Mouse (Mus musculus) monocyte, adult 5-6 weeks (primary cell): ENCODE measurements around the gene 1700024G13Rik. TPM values are rescaled to one million over a fixed set of nuclear protein-coding genes. Genes with fewer than 3 reads are reported as not detected.
"Not testable (repeated sequence)": the region's sequence is repeated elsewhere in the genome, so short reads cannot be mapped to it uniquely, and the experiment has no call there.

Experiments
- ATAC-seq: fragments of 153-309, 156-312 bp; replicated peaks from 2 replicates; pipeline ENCODE4 v1.8.0; 2017; ENCODE audit warnings: mild to moderate bottlenecking; ENCODE audit not compliant: low TSS enrichment, insufficient number of reproducible peaks, severe bottlenecking, poor library complexity, low FRiP score
- total RNA-seq: library from RNA; stranded (forward); fragments of 200-1000, 200-491, 200-594 nt; gene quantifications from 3 replicates; pipeline ENCODE4 v1.2.3, GENCODE M21; 2017

Gene 1700024G13Rik
- not detected in 3 replicates for total RNA-seq

GRCm38 (mm10) chr14:32388196-32388595 lies at the start of gene 1700024G13Rik:
Gene 1700024G13Rik (minus strand): TSS chr14:32388391.
- ATAC-seq = no peak

- no peak for ATAC-seq
Measured at GRCm38 (mm10) chr14:32437352-32437793, 49.2 kb upstream of the 1700024G13Rik start.

- ATAC-seq = no peak
Measured at GRCm38 (mm10) chr14:32429030-32429602, 40.9 kb upstream of the 1700024G13Rik start.

DNA sequence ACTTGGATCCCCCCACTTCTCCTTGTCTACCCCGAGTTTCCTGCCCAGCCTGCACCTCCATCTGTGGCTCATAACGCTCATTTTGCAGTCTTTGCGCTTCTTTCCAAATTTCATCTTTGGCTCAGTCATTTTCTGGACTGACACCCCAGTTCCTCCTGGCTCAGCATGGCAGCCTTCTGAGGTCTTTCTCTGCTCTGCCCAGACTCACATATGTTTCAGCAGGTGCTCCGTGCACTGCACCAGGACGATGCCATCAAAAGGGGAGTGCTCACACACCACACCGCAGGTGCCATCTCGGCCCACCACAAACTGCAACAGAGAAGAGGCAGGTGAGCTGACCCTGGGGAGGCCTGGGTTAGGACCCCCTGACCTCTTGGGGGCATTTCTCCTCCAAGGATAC lies 35.8 kb upstream of the 1700024G13Rik start:
- ATAC-seq = no peak

- no peak for ATAC-seq
Measured at GRCm38 (mm10) chr14:32418747-32419146, 30.6 kb upstream of the 1700024G13Rik start.

- no peak for ATAC-seq
Measured at GRCm38 (mm10) chr14:32412075-32412474, 23.9 kb upstream of the 1700024G13Rik start.

DNA sequence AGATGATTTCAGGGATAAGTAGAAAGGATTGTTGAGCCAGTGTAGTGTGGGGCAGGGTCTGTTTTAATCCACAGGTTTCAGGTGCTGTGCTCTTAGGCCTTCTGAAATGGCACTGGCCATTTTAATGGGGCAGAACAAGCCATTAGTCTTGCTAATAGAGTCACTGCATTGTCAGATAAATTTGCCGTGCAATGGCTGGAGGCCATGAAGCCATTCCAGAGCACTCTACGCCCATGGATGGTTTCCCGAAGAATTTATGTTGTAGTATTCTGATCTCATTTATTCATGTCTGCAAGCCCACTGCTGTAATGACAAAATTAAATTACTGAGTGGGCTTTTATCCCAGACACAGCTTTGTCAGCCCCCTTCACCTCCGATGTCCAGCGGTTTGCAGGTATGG lies 21.9 kb upstream of the 1700024G13Rik start:
- ATAC-seq = no peak

GRCm38 (mm10) chr14:32405399-32405798 lies 17.2 kb upstream of the 1700024G13Rik start:
- ATAC-seq = not testable (repeated sequence)

DNA sequence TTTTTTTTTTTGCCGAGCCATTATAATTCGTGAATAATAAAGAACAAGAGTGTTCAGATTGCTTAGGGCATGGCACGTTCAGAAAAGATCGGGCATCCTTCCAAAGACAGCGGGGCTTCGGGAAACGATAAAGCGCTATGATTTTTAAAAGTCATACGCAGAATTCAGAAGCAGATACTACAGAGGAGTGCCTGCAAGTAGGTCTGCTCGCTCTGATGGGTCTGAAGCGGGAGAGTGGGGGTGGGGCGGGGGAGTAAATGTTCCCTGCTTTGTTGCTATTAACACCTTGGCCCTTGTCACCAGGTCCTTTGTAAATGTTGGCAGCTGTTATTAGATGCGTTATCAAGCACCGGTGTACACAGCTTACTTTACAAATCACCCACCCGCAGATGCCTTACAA lies 6.6 kb downstream of the 1700024G13Rik start:
- ATAC-seq = no peak

- no peak for ATAC-seq
Measured at GRCm38 (mm10) chr14:32381066-32381465, 7.1 kb downstream of the 1700024G13Rik start.

GRCm38 (mm10) chr14:32380099-32380480 lies 8.1 kb downstream of the 1700024G13Rik start:
- no peak for ATAC-seq

DNA sequence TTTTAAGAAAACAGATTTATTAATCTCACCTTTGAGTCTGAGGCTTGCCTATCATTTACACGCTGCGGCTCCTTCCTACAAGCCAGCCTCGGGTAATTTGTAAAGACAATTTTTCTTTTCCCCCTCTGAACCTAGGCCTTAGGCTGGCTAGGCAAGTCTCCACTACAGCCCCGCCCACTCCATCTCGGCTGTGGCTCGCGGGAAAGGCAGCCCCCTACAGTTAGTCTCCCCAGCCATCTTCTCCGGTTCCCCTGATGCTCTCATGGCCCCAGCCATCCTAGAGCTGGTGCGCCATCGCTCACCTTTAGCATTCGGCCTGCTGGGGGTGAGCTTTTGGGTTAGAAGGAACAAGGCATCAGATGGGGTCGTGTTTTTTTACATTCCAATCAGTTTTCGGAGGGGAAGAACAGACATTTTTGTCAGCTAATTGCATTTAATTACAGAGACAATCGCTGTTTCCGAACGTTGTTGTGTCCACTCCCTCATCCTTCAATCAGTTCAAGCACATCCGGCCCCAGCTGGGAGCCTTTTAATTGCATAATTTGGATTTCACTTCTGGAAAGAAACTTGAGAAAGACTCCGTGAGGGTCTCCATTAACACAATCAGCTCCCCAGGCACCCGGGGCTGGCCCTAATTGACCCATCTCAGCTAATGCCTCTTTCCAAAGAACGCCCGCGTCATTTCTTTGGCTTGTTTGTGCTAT lies 8.6 kb downstream of the 1700024G13Rik start:
- no peak for ATAC-seq

GRCm38 (mm10) chr14:32372510-32372909 lies 15.7 kb downstream of the 1700024G13Rik start:
- no peak for ATAC-seq

- no peak for ATAC-seq
Measured at GRCm38 (mm10) chr14:32369756-32370155, 18.4 kb downstream of the 1700024G13Rik start.

GRCm38 (mm10) chr14:32364359-32364758 lies 23.8 kb downstream of the 1700024G13Rik start:
- no peak for ATAC-seq

- ATAC-seq = not testable (repeated sequence)
Measured at GRCm38 (mm10) chr14:32351181-32351920, 36.8 kb downstream of the 1700024G13Rik start.

DNA sequence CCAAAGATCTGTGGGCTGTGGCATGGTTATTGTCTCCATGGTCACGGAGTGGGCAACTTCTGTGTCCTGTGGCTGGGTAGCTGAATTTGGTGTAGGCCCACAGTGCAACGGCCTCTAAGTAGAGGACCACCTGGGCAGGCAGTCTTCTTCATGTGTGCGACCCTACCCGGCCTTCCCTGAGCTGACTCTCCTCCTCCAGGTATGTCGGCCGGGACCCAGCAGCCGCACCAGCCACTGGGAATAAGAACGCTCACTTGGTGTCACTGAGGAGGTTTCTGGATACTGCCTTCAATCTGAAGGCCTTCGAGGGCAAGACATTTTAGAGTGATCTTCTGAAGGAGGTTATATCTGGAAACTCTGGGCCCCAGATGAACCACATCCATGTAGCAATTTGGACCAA lies 40.9 kb downstream of the 1700024G13Rik start:
- no peak for ATAC-seq

- no peak for ATAC-seq
Measured at GRCm38 (mm10) chr14:32344694-32345093, 43.5 kb downstream of the 1700024G13Rik start.

GRCm38 (mm10) chr14:32344176-32344575 lies 44.0 kb downstream of the 1700024G13Rik start:
- ATAC-seq = no peak

- no peak for ATAC-seq
Measured at GRCm38 (mm10) chr14:32341823-32342222, 46.4 kb downstream of the 1700024G13Rik start.
